Mouse (Mus musculus) T-helper 1 cell (primary cell): ENCODE results near the gene Usp29.
"Not testable (repeated sequence)": the region's sequence is repeated elsewhere in the genome, so short reads cannot be mapped to it uniquely, and the experiment has no call there.

ENCODE experiments used
- in situ Hi-C: fragments of 300-600 bp; cut with MboI, MseI; formaldehyde crosslinking; loops from one replicate; pipeline ENCODE4 v1.15.1; 2025; ENCODE audit warnings: high pct_unique_total_duplicates

Usp29 gene

DNA sequence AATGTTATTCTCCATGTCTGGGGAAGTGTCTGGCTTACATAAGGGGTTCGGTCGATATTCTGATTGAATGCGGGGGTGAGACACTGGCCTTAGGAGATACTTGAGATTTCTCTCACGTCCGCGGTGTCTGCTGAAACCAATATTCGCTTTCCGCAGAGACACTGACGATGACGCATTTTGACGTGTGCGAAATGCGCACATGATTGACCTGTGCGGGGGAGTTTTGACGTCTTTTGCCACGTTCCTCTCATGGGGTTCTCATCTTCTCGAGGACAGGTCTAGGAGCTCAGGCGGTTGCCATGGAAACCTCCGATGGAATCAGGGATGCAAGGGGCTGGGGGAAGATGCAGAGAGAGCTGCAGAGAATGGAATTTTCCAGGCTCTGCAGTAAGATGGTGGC is 144.1 kb downstream of the Usp29 start:
- in situ Hi-C loops, result no loop called here

DNA sequence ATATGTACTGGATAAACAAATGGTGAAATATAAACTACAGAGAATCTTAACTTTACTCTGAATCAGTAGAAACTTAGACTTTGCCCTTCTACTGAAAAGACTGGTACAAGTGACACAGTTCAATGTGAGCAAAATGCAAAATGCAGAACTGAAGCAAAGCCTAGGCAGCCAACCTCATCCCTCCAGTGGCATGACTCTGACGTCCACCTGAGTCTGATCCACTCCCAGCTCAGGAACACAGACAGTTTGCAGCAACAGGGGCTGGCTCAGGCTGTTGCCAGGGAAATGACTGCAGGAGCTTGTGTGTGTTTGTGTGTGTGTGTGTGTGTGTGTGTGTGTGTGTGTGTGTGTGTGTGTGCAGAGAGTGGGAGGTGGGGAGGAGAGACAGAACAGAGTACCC is 147.8 kb downstream of the Usp29 start:
- in situ Hi-C loops, result no loop called here

GRCm38 (mm10) chr7:6878849-6879248 is 148.5 kb downstream of the Usp29 start:
- in situ Hi-C loops, result not testable (repeated sequence)

- in situ Hi-C loops, result no loop called here
These were observed 149.3 kb downstream of the Usp29 start for GRCm38 (mm10) chr7:6879512-6880164.

DNA sequence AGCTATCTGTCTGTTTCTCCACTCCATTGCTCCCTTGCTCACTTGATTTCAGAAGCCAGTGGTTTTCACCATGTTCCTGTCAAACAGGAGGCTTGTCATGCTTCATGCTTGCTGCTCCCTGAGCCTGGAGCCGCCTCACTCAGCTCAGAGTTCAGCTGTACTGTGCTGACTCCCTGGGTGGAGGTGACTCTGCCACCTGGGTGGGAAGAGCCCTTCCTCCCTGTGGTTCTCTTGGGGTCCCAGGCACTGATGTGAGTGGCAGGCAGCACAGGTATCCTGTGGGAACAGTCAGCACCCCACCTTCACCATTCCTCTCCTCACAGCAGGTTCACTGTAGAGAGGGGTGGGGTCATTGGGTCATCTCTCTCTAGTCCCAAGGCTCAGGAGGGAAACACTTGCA is 150.5 kb downstream of the Usp29 start:
- in situ Hi-C loops, result not testable (repeated sequence)

DNA sequence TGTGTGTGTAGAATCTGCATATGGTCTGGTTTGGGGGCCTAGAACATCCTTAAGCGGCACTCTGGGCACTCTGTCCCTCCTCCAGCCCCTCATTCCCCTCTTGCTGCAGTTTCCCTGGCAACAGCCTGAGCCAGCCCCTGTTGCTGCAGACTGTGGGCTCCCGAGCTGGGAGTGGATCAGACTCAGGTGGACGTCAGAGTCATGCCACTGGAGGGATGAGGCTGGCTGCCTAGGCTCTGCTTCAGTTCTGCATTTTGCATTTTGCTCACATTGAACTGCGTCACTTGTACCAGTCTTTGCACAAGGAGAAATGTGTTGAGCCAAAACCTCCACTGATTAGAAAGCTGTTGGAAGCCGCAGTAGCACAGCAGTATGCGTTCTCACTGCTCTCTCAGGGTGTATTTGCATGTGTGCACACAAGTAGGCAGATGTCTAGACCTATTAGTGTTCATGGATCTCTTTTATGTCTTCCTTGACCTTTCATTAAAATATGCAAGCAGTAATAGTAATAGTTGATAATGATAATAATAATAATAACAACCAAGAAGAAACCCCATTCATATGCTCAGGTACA is 151.2 kb downstream of the Usp29 start:
- in situ Hi-C loops, result no loop called here

DNA sequence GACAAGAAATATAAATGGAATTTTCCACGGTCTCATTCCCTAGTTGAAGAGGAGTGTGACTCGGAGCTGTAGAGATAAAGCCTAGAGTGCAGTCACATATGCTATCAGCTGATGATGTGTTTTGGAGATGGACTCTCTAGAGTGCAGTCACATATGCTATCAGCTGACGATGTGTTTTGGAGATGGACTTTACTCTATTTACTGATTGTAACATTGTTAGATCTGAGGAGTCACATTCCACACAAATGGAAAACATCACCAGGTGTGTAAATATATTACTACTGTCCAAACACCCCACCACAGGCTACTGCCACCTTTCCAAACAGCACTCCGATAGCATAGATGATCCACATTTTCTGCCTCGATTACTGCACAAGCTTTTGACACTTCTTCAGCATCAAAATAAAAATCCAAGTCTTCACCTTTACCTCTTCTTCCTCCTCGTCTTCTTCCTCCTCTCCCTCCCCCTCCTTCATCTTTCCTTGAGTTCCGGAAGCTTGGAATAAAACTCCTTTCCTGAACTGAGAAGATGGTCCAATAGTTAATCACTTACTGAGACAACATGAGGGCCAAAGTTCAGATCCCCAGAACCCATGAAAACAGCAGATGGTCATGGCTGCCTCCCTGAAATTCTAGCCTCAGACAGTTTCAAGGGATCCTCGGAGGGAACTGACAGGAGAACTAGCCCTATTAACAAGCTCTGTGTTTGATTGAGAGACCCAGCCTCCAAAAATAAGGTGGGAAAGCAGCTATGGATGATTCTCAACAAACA is 153.2 kb downstream of the Usp29 start:
- in situ Hi-C loops, result no loop called here

- in situ Hi-C loops, result no loop called here
These were observed 155.0 kb downstream of the Usp29 start for GRCm38 (mm10) chr7:6885416-6885815.

- in situ Hi-C loops, result no loop called here
These were observed 156.5 kb downstream of the Usp29 start for GRCm38 (mm10) chr7:6886896-6887295.

GRCm38 (mm10) chr7:6889871-6890270 is 159.5 kb downstream of the Usp29 start:
- in situ Hi-C loops, result no loop called here

DNA sequence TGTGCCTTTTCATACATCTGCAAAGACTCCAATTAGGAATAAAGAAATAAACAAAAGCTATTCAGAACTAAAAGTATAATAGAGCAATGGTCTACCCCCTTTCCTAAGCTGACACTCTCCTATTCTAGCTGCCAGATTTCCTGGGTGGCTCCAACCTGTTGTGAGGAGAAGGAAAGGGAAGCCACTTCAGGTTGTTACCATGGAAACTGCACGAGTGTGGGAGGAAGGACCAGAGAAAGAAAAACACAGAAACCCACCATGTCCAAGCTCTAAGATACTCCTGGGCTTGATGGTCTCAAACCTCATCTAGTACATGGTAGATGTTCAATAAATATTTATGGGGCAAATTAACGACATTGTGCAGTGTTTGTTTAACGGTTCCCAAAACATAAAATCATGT is 160.8 kb downstream of the Usp29 start:
- in situ Hi-C loops, result no loop called here

DNA sequence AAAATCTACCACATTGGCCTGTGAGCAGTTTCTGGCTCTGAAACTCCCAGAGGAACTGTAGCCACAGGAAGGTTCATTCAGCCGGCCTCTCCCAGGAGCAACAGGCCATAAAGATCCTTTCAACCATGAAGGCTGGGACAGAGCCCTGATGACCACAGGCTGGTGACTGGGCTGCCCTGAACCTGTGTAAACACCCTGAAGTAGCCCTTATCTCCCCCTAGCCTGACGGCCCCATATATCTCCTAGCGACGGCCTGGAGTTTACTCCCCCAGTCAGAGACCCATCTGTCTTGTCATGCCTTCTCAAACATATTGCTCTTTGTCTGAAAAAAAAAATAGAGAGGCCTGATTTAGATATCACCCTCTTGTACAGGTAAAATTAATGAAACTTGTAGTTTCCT is 166.6 kb downstream of the Usp29 start:
- in situ Hi-C loops, result not testable (repeated sequence)

DNA sequence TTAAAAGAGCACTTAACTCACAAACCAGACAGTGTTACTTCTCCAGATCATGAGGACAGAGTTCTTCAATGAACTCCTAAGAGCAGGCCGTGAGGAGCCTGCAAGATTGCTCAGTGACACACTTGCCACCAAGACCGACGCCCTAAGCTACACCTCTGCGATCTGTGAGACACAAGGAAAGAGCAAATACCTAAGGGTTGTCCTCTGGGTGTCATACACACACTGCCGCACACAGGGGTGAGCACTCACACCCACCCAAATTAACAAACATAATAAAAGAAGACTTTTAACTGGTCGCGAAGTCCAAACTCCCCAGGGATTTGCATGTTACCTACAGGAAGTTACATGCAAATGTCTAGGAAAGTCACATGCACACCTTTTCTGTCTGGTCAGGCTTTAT is 170.3 kb downstream of the Usp29 start:
- in situ Hi-C loops, result no loop called here

- in situ Hi-C loops, result no loop called here
These were observed 173.1 kb downstream of the Usp29 start for GRCm38 (mm10) chr7:6903489-6903888.

DNA sequence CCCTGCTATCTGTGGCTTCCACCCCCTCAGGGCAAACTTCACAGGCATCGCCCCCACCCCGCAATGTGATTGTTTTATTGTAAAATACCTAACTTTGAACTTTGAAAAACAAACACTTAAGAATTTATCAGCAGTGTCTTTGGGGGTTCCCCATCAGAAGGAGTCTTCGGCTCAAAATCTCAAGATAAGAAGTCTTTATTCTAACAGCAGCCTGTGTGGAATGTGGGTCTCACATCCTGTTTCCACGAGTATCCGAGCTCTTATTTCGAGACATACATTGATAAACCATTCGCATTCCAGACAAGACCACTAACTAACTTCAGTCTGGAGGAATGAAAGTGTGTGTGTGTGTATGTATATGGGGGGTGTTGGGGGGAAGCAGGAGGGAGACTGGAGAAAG is 180.1 kb downstream of the Usp29 start:
- in situ Hi-C loops, result no loop called here

DNA sequence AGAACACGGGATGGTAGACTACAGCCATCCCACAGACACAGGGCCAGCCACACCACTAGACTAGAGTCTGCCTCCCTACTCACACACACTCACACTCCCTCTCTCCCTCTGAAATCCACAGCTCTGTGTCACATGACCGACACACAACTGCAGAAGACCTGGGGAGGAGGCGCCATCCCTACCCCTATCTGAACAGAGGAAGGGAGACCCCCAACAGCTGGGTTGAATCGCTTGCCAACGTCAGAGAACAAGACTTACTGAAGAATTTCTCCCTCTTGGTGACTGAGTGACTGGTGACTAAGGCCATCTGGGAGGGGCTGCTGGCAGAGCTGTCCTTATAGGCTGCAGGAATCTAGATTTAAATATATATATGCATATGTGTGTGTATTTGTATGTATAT is 181.4 kb downstream of the Usp29 start:
- in situ Hi-C loops, result no loop called here

- in situ Hi-C loops, result no loop called here
These were observed 183.3 kb downstream of the Usp29 start for GRCm38 (mm10) chr7:6913439-6914380.

DNA sequence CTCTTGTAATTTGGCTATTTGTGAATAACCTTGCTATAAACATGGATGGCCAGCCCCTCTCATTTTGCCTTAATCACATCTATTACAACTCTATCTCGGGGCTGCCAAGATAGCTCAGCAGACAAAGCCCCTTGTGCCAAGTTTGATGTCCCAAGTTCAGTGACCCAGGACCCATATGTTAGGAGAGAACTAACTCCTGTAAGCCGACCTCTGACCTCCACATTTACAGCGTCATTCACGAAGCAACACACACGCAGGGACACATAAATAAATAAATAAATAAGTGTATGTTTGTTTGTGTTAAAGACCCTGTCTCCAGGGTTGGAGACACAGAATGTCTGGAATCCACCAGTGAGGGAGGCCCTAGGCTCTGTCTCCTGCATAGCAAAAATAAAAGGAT is 186.7 kb downstream of the Usp29 start:
- in situ Hi-C loops, result no loop called here

- in situ Hi-C loops, result no loop called here
These were observed 187.9 kb downstream of the Usp29 start for GRCm38 (mm10) chr7:6918267-6918666.

DNA sequence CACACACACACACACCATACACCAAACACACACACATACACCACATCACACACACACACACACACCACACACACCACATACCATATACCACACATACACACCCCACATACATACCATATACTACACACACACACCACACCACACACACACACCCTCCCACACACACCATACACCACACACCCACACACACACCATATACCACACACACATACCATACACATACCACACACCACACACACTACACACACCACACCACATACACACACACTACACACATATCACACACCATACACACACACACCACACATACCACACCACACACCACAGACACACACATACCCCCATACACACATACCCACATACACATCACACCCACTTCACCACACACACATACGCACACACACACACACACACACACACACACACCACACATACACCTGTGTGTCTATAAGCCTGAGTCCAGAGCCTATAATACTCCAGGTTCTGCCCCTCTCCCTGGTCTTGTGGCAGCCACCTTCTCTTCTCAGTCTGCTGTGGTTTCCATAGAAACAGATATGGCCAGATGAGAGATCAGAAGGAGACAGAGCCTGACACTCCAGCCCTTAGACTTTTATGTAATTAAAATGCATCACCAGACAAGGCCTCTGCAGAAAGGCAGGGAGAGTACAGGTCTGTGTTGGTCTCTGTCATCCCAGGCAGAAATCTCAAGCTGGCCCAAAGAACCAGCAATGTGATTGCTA is 188.9 kb downstream of the Usp29 start:
- in situ Hi-C loops, result no loop called here

- in situ Hi-C loops, result no loop called here
These were observed 193.1 kb downstream of the Usp29 start for GRCm38 (mm10) chr7:6923515-6923914.
